Mouse (Mus musculus): ENCODE results near the gene 3110018I06Rik.

DNA sequence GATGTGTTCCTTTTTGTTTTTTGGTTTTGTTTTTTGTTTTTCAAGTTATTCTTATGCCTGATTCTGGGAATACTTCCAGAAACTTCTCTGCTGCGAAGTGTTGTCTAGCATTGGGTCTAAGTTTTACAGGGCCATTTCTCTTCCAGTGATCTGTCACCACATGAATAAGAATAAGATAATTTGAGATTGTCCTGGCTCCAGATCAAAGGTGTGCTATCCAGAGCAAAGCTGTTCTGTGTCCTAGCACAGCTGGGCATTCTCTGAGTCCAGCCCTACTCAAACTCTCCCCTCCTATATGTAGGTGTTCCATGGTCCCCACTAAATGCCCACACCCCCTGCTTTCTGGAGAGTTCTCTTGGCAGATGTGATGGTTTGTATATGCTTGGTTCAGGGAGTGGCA is 2.9 kb downstream of the 3110018I06Rik start:
- TF ChIP-seq CTCF (conservative IDR thresholded peaks at IDR 0.05; ENCODE audit: low read length) (no peak), POU5F1 (IDR thresholded peaks at IDR 0.05; ENCODE audit: borderline replicate concordance, low read length) (no peak), NANOG (IDR thresholded peaks at IDR 0.05; ENCODE audit: borderline replicate concordance, low read length) (no peak)
